Mouse (Mus musculus): ENCODE data around the gene Tgds. TPM values are rescaled to one million over a fixed set of nuclear protein-coding genes. Genes with fewer than 3 reads are reported as not detected.
"Not testable (repeated sequence)": the region's sequence is repeated elsewhere in the genome, so short reads cannot be mapped to it uniquely, and the experiment has no call there.

Gene Tgds
- total RNA-seq, 2 experiments from 2014 or later, result 8.3 to 9.1 TPM

GRCm38 (mm10) chr14:118156740-118157139 lies 24.2 kb upstream of the Tgds start:
- intact Hi-C loops (cut with DNase I), result loop anchor here (5.0 kb wide), 1 partner anchor 436 kb away; no protein-coding TSS in a partner anchor
- no peak for TF ChIP-seq CTCF (IDR thresholded peaks at IDR 0.05)
- no peak overlapping the region for H3K4me3 ChIP-seq
- DNase-seq (ENCODE audit: extremely low spot score in 1 of 2, low spot score in 2 of 2), result no peak
- H3K27ac ChIP-seq, result no peak overlapping the region

- H3K27ac ChIP-seq; DNase-seq (ENCODE audit: extremely low spot score in 1 of 2, low spot score in 2 of 2); H3K4me3 ChIP-seq: not testable (repeated sequence)
- intact Hi-C loops (cut with DNase I), result loop anchor here (5.0 kb wide), 1 partner anchor 436 kb away; no protein-coding TSS in a partner anchor
Measured at GRCm38 (mm10) chr14:118156056-118156455, 23.5 kb upstream of the Tgds start.

- DNase-seq (ENCODE audit: extremely low spot score in 1 of 2, low spot score in 2 of 2), result no peak
- TF ChIP-seq CTCF (IDR thresholded peaks at IDR 0.05), result no peak
- intact Hi-C loops (cut with DNase I), result loop anchor here (2.0 kb wide), 1 partner anchor 147 kb away; no protein-coding TSS in a partner anchor
Measured at GRCm38 (mm10) chr14:118152294-118152651, 19.7 kb upstream of the Tgds start.

GRCm38 (mm10) chr14:118151651-118152293 lies 19.2 kb upstream of the Tgds start:
- H3K27ac ChIP-seq, result no peak overlapping the region; the same call in 1 of the 2 replicates
- no peak overlapping the region for H3K4me3 ChIP-seq
- peak; percentile 47 for TF ChIP-seq CTCF (IDR thresholded peaks at IDR 0.05)
- intact Hi-C loops (cut with DNase I), result loop anchor here (2.0 kb wide), 1 partner anchor 147 kb away; no protein-coding TSS in a partner anchor
- no peak for DNase-seq (ENCODE audit: extremely low spot score in 1 of 2, low spot score in 2 of 2)

More at GRCm38 (mm10) chr14:118152294-118152651, 19.7 kb upstream of the Tgds start:
- Histone ChIP-seq H3K4me3 (no peak overlapping the region), H3K27ac (no peak overlapping the region)

GRCm38 (mm10) chr14:118150656-118151551 lies 18.3 kb upstream of the Tgds start:
- no peak for TF ChIP-seq CTCF (IDR thresholded peaks at IDR 0.05)
- H3K27ac ChIP-seq, result no peak overlapping the region; the same call in 1 of the 2 replicates
- no peak for DNase-seq (ENCODE audit: extremely low spot score in 1 of 2, low spot score in 2 of 2)
- no peak overlapping the region for H3K4me3 ChIP-seq
- intact Hi-C loops (cut with DNase I), result no loop called here

- no peak overlapping the region for H3K27ac ChIP-seq
- H3K4me3 ChIP-seq, result no peak overlapping the region
- intact Hi-C loops (cut with DNase I), result no loop called here
- DNase-seq (ENCODE audit: extremely low spot score in 1 of 2, low spot score in 2 of 2), result no peak
- TF ChIP-seq CTCF (IDR thresholded peaks at IDR 0.05), result no peak
Measured at GRCm38 (mm10) chr14:118148554-118148953, 16.0 kb upstream of the Tgds start.

- no peak overlapping the region for H3K27ac ChIP-seq
- no peak for TF ChIP-seq CTCF (IDR thresholded peaks at IDR 0.05)
- DNase-seq (ENCODE audit: extremely low spot score in 1 of 2, low spot score in 2 of 2), result no peak
- no peak overlapping the region for H3K4me3 ChIP-seq
- intact Hi-C loops (cut with DNase I), result no loop called here
Measured at GRCm38 (mm10) chr14:118148046-118148445, 15.5 kb upstream of the Tgds start.

GRCm38 (mm10) chr14:118142283-118142682 lies 9.7 kb upstream of the Tgds start:
- TF ChIP-seq CTCF (IDR thresholded peaks at IDR 0.05), result no peak
- no peak overlapping the region for H3K4me3 ChIP-seq
- no peak overlapping the region for H3K27ac ChIP-seq
- intact Hi-C loops (cut with DNase I), result no loop called here
- DNase-seq (ENCODE audit: extremely low spot score in 1 of 2, low spot score in 2 of 2), result no peak

GRCm38 (mm10) chr14:118137487-118137886 lies 4.9 kb upstream of the Tgds start:
- intact Hi-C loops (cut with DNase I), result loop anchor here (5.0 kb wide), 1 partner anchor 130 kb away; no protein-coding TSS in a partner anchor
- Histone ChIP-seq H3K4me3 (peak overlapping the region; percentile 87), H3K27ac (peak overlapping the region; percentile 91)
- no peak for TF ChIP-seq CTCF (IDR thresholded peaks at IDR 0.05)
- no peak for DNase-seq (ENCODE audit: extremely low spot score in 1 of 2, low spot score in 2 of 2)

- TF ChIP-seq CTCF (IDR thresholded peaks at IDR 0.05), result no peak
- peak within 1 kb of the TSS; percentile 87 for H3K4me3 ChIP-seq
- H3K27ac ChIP-seq, result peak within 1 kb of the TSS; percentile 91
- DNase-seq (ENCODE audit: extremely low spot score in 1 of 2, low spot score in 2 of 2), result peak; percentile 95 to 96
- intact Hi-C loops (cut with DNase I), result loop anchor here (5.0 kb wide), 1 partner anchor 130 kb away; no protein-coding TSS in a partner anchor
Measured at GRCm38 (mm10) chr14:118136744-118137452, 4.3 kb upstream of the Tgds start, which contains the start of gene Gpr180. Gpr180 (plus strand) TSS chr14:118137158.

- intact Hi-C loops (cut with DNase I), result loop anchor here (1.0 to 5.0 kb wide), 2 partner anchors 43 to 170 kb away; no protein-coding TSS in a partner anchor
Measured at GRCm38 (mm10) chr14:118131931-118132641, 469 bp downstream of the Tgds start.

More at GRCm38 (mm10) chr14:118131931-118132641, 469 bp downstream of the Tgds start:
- Histone ChIP-seq H3K27ac (peak overlapping the region; percentile 89), H3K4me3 (peak overlapping the region; percentile 95)
- DNase-seq (ENCODE audit: extremely low spot score in 1 of 2, low spot score in 2 of 2), result no peak
- no peak for TF ChIP-seq CTCF (IDR thresholded peaks at IDR 0.05)
